Mouse (Mus musculus) stomach, embryonic 16.5 days (tissue): ENCODE measurements around the gene Wdr93. TPM values are rescaled to one million over a fixed set of nuclear protein-coding genes. Genes with fewer than 3 reads are reported as not detected.

Source experiments
- ATAC-seq: fragments of 200-750 bp; cut with Nextera tagmentation; 2 replicates; pipeline ENCODE4 v1.8.0; 2017; ENCODE audit warnings: moderate number of reproducible peaks, moderate TSS enrichment; ENCODE audit not compliant: insufficient read depth, low FRiP score
- H3K27ac ChIP-seq: fragments of 300-500 bp; sonication (generic); 2 replicates; pipeline ENCODE4 v1.5.1; 2014; ENCODE audit warnings: low read length
- H3K27me3 ChIP-seq: fragments of 300-500 bp; sonication (generic); 2 replicates; pipeline ENCODE4 v1.6.1; 2014; ENCODE audit warnings: low read length, control low read depth, mixed read lengths; ENCODE audit not compliant: control insufficient read depth, insufficient read depth
- H3K36me3 ChIP-seq: fragments of 300-500 bp; sonication (generic); 2 replicates; pipeline ENCODE4 v1.6.1; 2014; ENCODE audit warnings: low read length; ENCODE audit not compliant: control insufficient read depth, insufficient read depth
- H3K4me1 ChIP-seq: fragments of 300-500 bp; sonication (generic); 2 replicates; pipeline ENCODE4 v1.6.1; 2014; ENCODE audit warnings: low read length, control low read depth, mixed read lengths; ENCODE audit not compliant: control insufficient read depth, insufficient read depth
- H3K4me2 ChIP-seq: fragments of 300-500 bp; sonication (generic); 2 replicates; pipeline ENCODE4 v1.6.1; 2014; ENCODE audit warnings: low read depth, low read length, mixed read lengths
- H3K4me3 ChIP-seq: fragments of 300-500 bp; sonication (generic); replicated peaks from 2 replicates; pipeline ENCODE4 v1.5.1; 2014; ENCODE audit warnings: mild to moderate bottlenecking, low read length
- H3K9ac ChIP-seq: fragments of 300-500 bp; sonication (generic); 2 replicates; pipeline ENCODE4 v1.6.1; 2014; ENCODE audit warnings: low read length
- H3K9me3 ChIP-seq: fragments of 300-500 bp; sonication (generic); replicated peaks from 2 replicates; pipeline ENCODE4 v1.6.1; 2016; ENCODE audit warnings: low read length, control low read depth; ENCODE audit not compliant: control insufficient read depth
- WGBS: fragments of 180-500 bp; shearing (Covaris S2); extraction: QIAGEN DNeasy Blood & Tissue Kit; methylation state at CpG from one replicate; pipeline ENCODE4 v1.1.7; 2014; 5-methylcytosine and 5-hydroxymethylcytosine counted together
- polyA plus RNA-seq: library from polyadenylated mRNA; unstranded; fragments of >200 nt; fragmentation: Nextera tagmentation; extraction: Ambion mirVana; gene quantifications from 2 replicates; pipeline ENCODE4 v1.2.1, GENCODE M21; 2015

Wdr93 gene
- polyA plus RNA-seq, 1 experiment from 2014 or later = 0.25 TPM

DNA sequence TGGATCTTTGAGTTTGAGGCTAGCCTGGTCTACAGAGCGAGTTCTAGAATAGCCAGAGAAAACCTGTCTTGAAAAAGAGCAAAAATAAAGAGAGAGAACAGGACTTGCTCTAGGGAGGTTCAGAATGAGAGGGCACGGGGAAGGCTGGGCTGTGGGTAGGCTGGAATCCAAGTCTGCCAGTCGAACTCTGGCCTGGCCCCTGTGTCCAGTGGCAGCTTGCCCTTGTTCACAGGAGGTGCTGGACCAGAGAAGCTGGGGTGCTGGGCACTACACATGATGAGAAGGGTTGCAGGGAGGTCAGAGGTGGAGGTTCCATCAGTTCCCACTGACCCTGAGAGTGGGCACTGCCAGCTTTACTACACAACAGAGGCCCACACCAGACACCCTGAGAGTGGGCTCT is 85.4 kb downstream of the Wdr93 start:
- H3K4me2 ChIP-seq = no peak overlapping the region
- peaks cover 11% of the 10 kb centered on the region; the same call in 1 of the 2 replicates for H3K4me1 ChIP-seq
- H3K9ac ChIP-seq = no peak overlapping the region
- H3K36me3 ChIP-seq = 0 out of 2 replicates have a peak, but pooled peaks cover 3% of the 10 kb centered on the region
- no peaks in the 10 kb centered on the region for H3K27me3 ChIP-seq
- no peaks in the 10 kb centered on the region for H3K9me3 ChIP-seq
- no peak overlapping the region for H3K27ac ChIP-seq
- WGBS = 76% methylated on average over 3 of the region's 3 CpGs
- no peak for ATAC-seq
- no peak overlapping the region for H3K4me3 ChIP-seq

DNA sequence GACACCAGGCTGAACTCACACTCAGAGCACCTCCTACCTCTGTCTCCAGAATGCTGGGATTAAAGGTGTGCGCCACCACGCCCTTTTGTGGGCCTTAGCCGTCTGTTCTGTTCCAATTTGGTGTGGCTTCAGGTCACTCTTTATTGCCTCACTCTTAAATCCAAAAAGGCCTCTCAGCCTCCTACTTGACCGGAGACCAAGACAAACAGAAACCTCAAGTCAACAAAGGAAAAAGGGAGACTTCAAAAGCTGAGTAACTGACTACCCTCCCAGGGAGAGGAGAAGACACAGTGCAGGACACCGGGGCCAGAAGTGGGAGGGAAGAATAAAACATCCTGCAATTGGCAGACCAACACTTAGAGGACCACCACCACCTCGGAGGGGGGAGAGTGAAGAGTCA is 88.2 kb downstream of the Wdr93 start:
- H3K4me1 ChIP-seq = peaks cover 11% of the 10 kb centered on the region; the same call in 1 of the 2 replicates
- H3K27me3 ChIP-seq = no peaks in the 10 kb centered on the region
- no peak for ATAC-seq
- H3K4me2 ChIP-seq = no peak overlapping the region
- WGBS = 52% methylated on average over 6 of the region's 6 CpGs
- H3K36me3 ChIP-seq = no peaks in the 10 kb centered on the region
- H3K9ac ChIP-seq = no peak overlapping the region
- H3K9me3 ChIP-seq = no peaks in the 10 kb centered on the region
- H3K4me3 ChIP-seq = no peak overlapping the region
- peak overlapping the region; percentile 60 for H3K27ac ChIP-seq

DNA sequence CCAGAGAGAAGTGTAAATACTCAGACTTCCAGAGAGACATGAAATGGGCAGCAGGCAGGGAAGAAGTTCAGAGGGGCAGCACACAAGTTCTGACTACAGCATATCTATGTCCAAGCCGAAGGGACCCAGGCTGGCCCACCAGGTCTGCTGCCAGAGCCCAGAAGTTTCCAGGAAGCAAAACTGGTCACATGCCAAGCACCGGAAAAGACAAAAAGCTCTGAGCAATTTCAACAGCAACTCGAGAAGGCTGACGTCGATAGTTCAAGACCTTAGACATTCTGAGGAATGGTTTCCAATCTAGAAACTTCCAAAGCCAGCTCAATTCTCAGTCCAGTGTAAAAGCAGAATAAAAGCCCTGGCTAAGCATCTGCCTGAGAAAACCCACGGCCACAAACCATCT is 88.6 kb downstream of the Wdr93 start:
- no peaks in the 10 kb centered on the region for H3K27me3 ChIP-seq
- WGBS = 48% methylated on average over 6 of the region's 6 CpGs
- H3K4me3 ChIP-seq = no peak overlapping the region
- H3K9ac ChIP-seq = no peak overlapping the region
- no peak overlapping the region for H3K4me2 ChIP-seq
- H3K4me1 ChIP-seq = peaks cover 11% of the 10 kb centered on the region; the same call in 1 of the 2 replicates
- H3K9me3 ChIP-seq = no peaks in the 10 kb centered on the region
- no peak for ATAC-seq
- no peaks in the 10 kb centered on the region for H3K36me3 ChIP-seq
- peak overlapping the region; percentile 60 for H3K27ac ChIP-seq

DNA sequence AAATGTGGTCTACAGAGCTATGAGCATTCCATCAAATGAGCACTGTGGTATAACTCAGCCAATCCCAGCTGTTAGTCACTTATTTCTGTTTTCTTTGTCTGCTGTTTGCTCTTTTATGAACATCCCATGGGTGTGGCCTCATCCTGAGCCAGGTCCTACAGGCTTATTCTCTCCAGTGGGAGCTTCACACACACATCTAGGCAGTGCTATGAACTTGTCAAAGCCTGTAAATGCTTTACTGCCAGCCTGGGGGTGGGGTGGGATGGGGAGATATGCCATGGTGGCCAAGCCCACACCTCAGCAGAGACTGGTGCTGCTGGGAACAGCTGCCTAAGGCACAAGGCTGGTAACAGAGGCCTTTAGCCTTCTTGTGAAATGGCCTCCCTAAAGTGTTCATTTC is 90.0 kb downstream of the Wdr93 start:
- H3K27me3 ChIP-seq = no peaks in the 10 kb centered on the region
- H3K4me2 ChIP-seq = no peak overlapping the region
- H3K27ac ChIP-seq = no peak overlapping the region
- no peaks in the 10 kb centered on the region for H3K9me3 ChIP-seq
- H3K36me3 ChIP-seq = peaks cover under 1% of the 10 kb centered on the region; the same call in 1 of the 2 replicates
- no peak for ATAC-seq
- no peak overlapping the region for H3K4me3 ChIP-seq
- no peak overlapping the region for H3K9ac ChIP-seq
- peaks cover 11% of the 10 kb centered on the region; the same call in 1 of the 2 replicates for H3K4me1 ChIP-seq

DNA sequence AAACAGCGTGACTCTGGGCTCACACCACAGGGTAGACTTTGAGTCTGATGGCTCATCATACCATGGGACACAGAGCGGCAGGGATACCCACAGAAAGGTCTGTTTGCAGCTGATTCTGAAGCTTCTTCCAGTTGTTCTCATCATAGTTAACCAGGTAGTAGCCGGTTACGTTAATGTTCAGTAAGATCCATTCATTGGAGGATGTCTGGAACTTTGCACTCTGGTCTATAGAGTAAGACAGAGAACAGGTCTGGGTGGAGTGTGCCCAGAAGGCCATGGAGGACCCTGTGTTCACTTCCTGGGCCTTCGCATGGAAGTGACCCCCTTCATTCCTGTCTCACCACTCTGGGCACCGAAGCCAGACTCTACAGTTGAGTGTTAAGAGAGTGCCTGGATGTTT is 92.2 kb downstream of the Wdr93 start:
- no peak for ATAC-seq

More for the DNA sequence above, 92.2 kb downstream of the Wdr93 start:
- Histone ChIP-seq H3K9ac (no peak overlapping the region), H3K4me3 (no peak overlapping the region), H3K4me1 (peaks cover 11% of the 10 kb centered on the region; the same call in 1 of the 2 replicates), H3K27ac (no peak overlapping the region), H3K4me2 (no peak overlapping the region), H3K27me3 (no peaks in the 10 kb centered on the region), H3K36me3 (peaks cover 3% of the 10 kb centered on the region; the same call in 1 of the 2 replicates), H3K9me3 (no peaks in the 10 kb centered on the region)
- WGBS = 93% methylated on average over 6 of the region's 6 CpGs

Other genes starting within 250 kb of the Wdr93 start
- 0.35 TPM in 1 of 2 replicates, not detected in the other for gene Rhcg, start 125.5 kb upstream of the Wdr93 start, polyA plus RNA-seq
- gene Ticrr, start 83.0 kb upstream of the Wdr93 start, polyA plus RNA-seq = 4.2 and 5.2 TPM in 2 replicates
- 2.1 and 2.9 TPM in 2 replicates for gene Kif7, start 27.4 kb upstream of the Wdr93 start, polyA plus RNA-seq
- not detected in 2 replicates for gene Plin1, start 10.3 kb upstream of the Wdr93 start, polyA plus RNA-seq
- 11.5 and 11.9 TPM in 2 replicates for gene Pex11a, start within 50 bp of the Wdr93 start, polyA plus RNA-seq
- gene Mesp1, start 50.6 kb downstream of the Wdr93 start, polyA plus RNA-seq = 0.17 TPM in 1 of 2 replicates, not detected in the other
- gene Mesp2, start 67.6 kb downstream of the Wdr93 start, polyA plus RNA-seq = 1.3 TPM in 2 replicates
- 54.7 and 59.3 TPM in 2 replicates for gene Anpep, start 117.9 kb downstream of the Wdr93 start, polyA plus RNA-seq
- 23.9 and 26.4 TPM in 2 replicates for gene Ap3s2, start 177.5 kb downstream of the Wdr93 start, polyA plus RNA-seq
- 38.1 and 41.3 TPM in 2 replicates for gene Arpin, start 192.2 kb downstream of the Wdr93 start, polyA plus RNA-seq